Mouse (Mus musculus): ENCODE results near the gene Zbp1.

- TF ChIP-seq CTCF (IDR thresholded peaks at IDR 0.05; ENCODE audit: low read depth) (no peak), EP300 (IDR thresholded peaks at IDR 0.05; ENCODE audit: low read depth) (no peak)
Observed at GRCm38 (mm10) chr2:173240738-173241137, 22.0 kb upstream of the Zbp1 start.

All from liver, postnatal 0 days (tissue).